Mouse (Mus musculus): ENCODE data around the gene Gm17067. TPM values are rescaled to one million over a fixed set of nuclear protein-coding genes. Genes with fewer than 3 reads are reported as not detected.
"Not testable (repeated sequence)": the region's sequence is repeated elsewhere in the genome, so short reads cannot be mapped to it uniquely, and the experiment has no call there.

Gm17067 gene
- 0.04 TPM in 1 of 2 replicates, not detected in the other for polyA plus RNA-seq (2016; fragmentation: Nextera tagmentation; extraction: Ambion mirVana)

DNA sequence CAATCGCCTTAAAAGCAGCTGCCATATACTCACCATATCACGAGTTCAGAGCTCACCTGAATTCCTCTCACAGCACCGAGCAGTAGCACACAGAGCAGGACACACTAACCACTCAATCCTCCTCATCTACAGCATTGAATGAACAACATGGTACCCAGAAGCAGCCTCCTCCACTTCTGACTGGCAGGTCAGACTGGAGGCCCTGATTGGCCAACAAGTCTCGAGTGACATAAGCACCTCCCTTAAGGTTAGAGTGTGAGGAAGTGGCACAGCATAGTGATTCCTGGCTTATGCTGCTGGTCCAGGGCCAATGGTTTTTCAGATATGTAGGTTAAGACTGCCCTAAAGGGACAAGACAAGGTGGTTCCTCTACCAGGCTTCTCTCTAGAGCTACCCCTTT lies at the start of gene Gm17067:
Gene Gm17067 (minus strand): TSS at position 101 of the 400 bp plus-strand sequence.
- H3K4me1 ChIP-seq; H3K4me3 ChIP-seq; H3K36me3 ChIP-seq; H3K9ac ChIP-seq; ATAC-seq; H3K9me3 ChIP-seq (replicated peaks); H3K27me3 ChIP-seq (replicated peaks); H3K27ac ChIP-seq; H3K4me2 ChIP-seq: not testable (repeated sequence)
- 64% methylated on average over 4 of the region's 4 CpGs for WGBS (ENCODE audit: insufficient replicate concordance)

- H3K27me3 ChIP-seq (replicated peaks), result no peaks in the 10 kb centered on the region
- no peaks in the 10 kb centered on the region for H3K4me1 ChIP-seq
- no peak for ATAC-seq
- no peak overlapping the region for H3K9ac ChIP-seq
- H3K36me3 ChIP-seq, result no peaks in the 10 kb centered on the region
- no peak overlapping the region for H3K4me2 ChIP-seq
- 38% methylated on average over 20 of the region's 20 CpGs for WGBS (ENCODE audit: insufficient replicate concordance)
- H3K4me3 ChIP-seq, result no peak overlapping the region
- H3K9me3 ChIP-seq (replicated peaks), result 0 out of 2 replicates have a peak, but pooled peaks cover 4% of the 10 kb centered on the region
- no peak overlapping the region for H3K27ac ChIP-seq
Observed at GRCm38 (mm10) chr7:42749836-42750235, 23.0 kb upstream of the Gm17067 start.

- WGBS (ENCODE audit: insufficient replicate concordance), result 64% methylated on average over 10 of the region's 10 CpGs
- ATAC-seq, result no peak
- H3K4me2 ChIP-seq, result no peak overlapping the region
Observed at GRCm38 (mm10) chr7:42738536-42739210, 11.9 kb upstream of the Gm17067 start.

DNA sequence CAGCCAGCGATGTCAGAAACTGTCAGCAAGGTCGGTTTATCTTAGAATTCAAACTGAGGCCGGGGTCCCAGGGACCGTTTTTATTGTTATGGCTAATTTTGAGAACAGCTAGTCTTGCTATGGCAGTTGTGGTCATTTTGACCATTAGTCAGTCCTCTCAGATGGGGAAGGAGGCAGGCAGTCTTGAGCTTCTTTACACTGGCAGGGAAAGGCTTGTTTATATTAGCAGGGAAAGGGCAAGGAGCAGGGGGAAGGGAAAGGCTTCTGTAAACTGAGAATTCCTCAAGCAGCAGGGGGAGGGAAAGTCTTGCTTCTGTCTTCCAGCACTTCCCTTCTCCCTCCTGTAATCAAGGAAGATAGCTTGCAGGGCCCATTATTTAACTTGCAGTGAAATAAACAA lies 33.6 kb downstream of the Gm17067 start:
- H3K9ac ChIP-seq, result peak overlapping the region; percentile 68
- peaks cover 11% of the 10 kb centered on the region; the same call in 1 of the 2 replicates for H3K4me1 ChIP-seq
- H3K36me3 ChIP-seq; H3K27ac ChIP-seq; H3K9me3 ChIP-seq (replicated peaks); ATAC-seq; H3K27me3 ChIP-seq (replicated peaks): not testable (repeated sequence)
- peak overlapping the region; percentile 65 for H3K4me3 ChIP-seq
- H3K4me2 ChIP-seq, result peak overlapping the region; percentile 66
- 3% methylated on average over 4 of the region's 4 CpGs for WGBS (ENCODE audit: insufficient replicate concordance)

More at GRCm38 (mm10) chr7:42738536-42739210, 11.9 kb upstream of the Gm17067 start:
- H3K27ac ChIP-seq, result no peak overlapping the region
- H3K4me1 ChIP-seq, result no peaks in the 10 kb centered on the region
- H3K36me3 ChIP-seq, result no peaks in the 10 kb centered on the region
- no peaks in the 10 kb centered on the region for H3K27me3 ChIP-seq (replicated peaks)
- no peak overlapping the region for H3K9ac ChIP-seq
- H3K4me3 ChIP-seq, result no peak overlapping the region
- no peaks in the 10 kb centered on the region; the same call in 1 of the 2 replicates for H3K9me3 ChIP-seq (replicated peaks)

DNA sequence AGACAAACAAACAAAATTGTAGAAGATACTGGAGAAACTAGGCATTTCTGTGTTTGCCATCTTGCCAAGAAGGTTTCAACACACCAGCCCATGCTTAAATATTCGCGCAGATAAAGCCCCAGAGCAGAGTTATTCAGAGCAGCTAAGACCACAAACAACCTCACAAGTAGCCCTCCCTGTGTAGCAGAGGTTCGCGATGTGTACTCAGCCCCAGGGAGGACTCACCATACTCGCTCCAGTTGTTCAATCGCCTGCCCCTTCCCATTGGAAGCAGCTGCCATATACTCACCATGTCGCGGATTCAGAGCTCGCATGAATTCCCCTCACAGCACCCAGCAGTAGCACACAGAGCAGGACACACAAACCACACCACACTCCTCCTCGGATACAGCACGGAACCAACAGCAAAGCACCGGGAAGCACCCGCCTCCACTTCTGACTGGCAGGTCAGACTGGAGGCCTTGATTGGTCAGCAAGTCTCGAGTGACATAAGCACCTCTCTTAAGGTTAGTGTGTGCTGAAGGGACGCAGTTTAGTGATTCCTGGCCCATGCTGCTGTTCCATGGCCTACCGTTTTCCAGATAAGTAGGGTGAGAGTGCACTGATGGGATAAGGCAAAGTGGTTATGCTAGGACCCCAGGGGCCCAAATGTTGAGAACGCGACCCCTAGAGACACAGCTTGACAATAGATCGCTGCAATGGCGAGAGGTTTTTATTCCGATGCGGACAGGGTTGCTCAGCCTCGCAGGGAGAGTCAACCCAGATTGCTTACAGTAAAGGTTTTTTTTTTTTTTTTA lies 34.3 kb downstream of the Gm17067 start, which contains the start of gene Zfp975:
Gene Zfp975 (minus strand): TSS at position 381 of the 797 bp plus-strand sequence.
- peak within 1 kb of the TSS; percentile 27 for H3K27ac ChIP-seq
- not testable (repeated sequence) for H3K9me3 ChIP-seq (replicated peaks); H3K36me3 ChIP-seq; H3K27me3 ChIP-seq (replicated peaks)
- peak; percentile 100 for ATAC-seq
- H3K4me3 ChIP-seq, result peak within 1 kb of the TSS; percentile 65
- peaks cover 11% of the 10 kb centered on the region; the same call in 1 of the 2 replicates for H3K4me1 ChIP-seq
- peak within 1 kb of the TSS; percentile 66 for H3K4me2 ChIP-seq
- H3K9ac ChIP-seq, result peak within 1 kb of the TSS; percentile 68
- under 1% methylated on average over 23 of the region's 23 CpGs for WGBS (ENCODE audit: insufficient replicate concordance)

GRCm38 (mm10) chr7:42680081-42680480 lies 46.7 kb downstream of the Gm17067 start:
- not testable (repeated sequence) for H3K4me2 ChIP-seq; H3K4me1 ChIP-seq; H3K27ac ChIP-seq; H3K9ac ChIP-seq; H3K27me3 ChIP-seq (replicated peaks); H3K36me3 ChIP-seq; ATAC-seq; H3K4me3 ChIP-seq
- WGBS (ENCODE audit: insufficient replicate concordance), result 78% methylated on average over 6 of the region's 6 CpGs
- peaks cover 14% of the 10 kb centered on the region for H3K9me3 ChIP-seq (replicated peaks)

- not testable (repeated sequence) for H3K36me3 ChIP-seq; H3K27ac ChIP-seq; H3K9ac ChIP-seq; H3K4me3 ChIP-seq; H3K27me3 ChIP-seq (replicated peaks); ATAC-seq; H3K4me2 ChIP-seq; H3K4me1 ChIP-seq
- H3K9me3 ChIP-seq (replicated peaks), result peaks cover 12% of the 10 kb centered on the region
Observed at GRCm38 (mm10) chr7:42679646-42680045, 47.2 kb downstream of the Gm17067 start.

DNA sequence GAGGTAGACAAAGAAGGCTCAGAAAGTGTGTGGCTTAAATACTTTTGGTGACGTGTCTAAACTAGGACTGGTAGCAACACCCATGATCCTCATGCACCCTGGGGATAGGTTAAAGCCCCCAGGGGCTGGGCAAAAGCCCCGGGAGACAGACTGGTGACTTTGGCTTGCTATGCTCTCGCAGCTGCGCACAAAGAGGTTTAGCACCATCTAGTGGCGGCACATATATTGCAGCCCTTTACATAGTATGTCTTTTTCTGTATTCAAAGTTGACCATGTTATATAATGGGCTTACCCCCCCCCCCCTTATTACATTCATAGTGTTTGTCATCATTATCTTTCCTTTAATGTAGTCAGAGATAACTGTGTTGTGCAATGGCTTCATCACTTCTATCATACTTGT lies 66.7 kb downstream of the Gm17067 start:
- H3K4me1 ChIP-seq; H3K4me2 ChIP-seq; H3K9me3 ChIP-seq (replicated peaks); H3K9ac ChIP-seq; ATAC-seq; H3K27me3 ChIP-seq (replicated peaks); H3K4me3 ChIP-seq; H3K27ac ChIP-seq: not testable (repeated sequence)
- peaks cover 24% of the 10 kb centered on the region for H3K36me3 ChIP-seq
- WGBS (ENCODE audit: insufficient replicate concordance), result 70% methylated on average over 5 of the region's 5 CpGs

Other genes with a start within 250 kb of the Gm17067 start
- 5.2 and 6.8 TPM in 2 replicates for gene Zfp141, start 221.3 kb downstream of the Gm17067 start, polyA plus RNA-seq (2016; fragmentation: Nextera tagmentation; extraction: Ambion mirVana)
- gene Gm21028, start 148.4 kb downstream of the Gm17067 start, polyA plus RNA-seq (2016; fragmentation: Nextera tagmentation; extraction: Ambion mirVana), result not detected in 2 replicates
- gene Zfp977, start 134.5 kb downstream of the Gm17067 start, polyA plus RNA-seq (2016; fragmentation: Nextera tagmentation; extraction: Ambion mirVana), result 0.36 and 0.57 TPM in 2 replicates
- 2.2 TPM in 2 replicates for gene Zfp976, start 84.4 kb downstream of the Gm17067 start, polyA plus RNA-seq (2016; fragmentation: Nextera tagmentation; extraction: Ambion mirVana)
- 3.4 and 3.8 TPM in 2 replicates for gene Zfp975, start 34.3 kb downstream of the Gm17067 start, polyA plus RNA-seq (2016; fragmentation: Nextera tagmentation; extraction: Ambion mirVana)
- gene Vmn2r62, start 66.5 kb upstream of the Gm17067 start, polyA plus RNA-seq (2016; fragmentation: Nextera tagmentation; extraction: Ambion mirVana), result not detected in 2 replicates
- gene Gm2381, start 140.2 kb upstream of the Gm17067 start, polyA plus RNA-seq (2016; fragmentation: Nextera tagmentation; extraction: Ambion mirVana), result not detected in 2 replicates
- not detected in 2 replicates for gene Vmn2r63, start 206.8 kb upstream of the Gm17067 start, polyA plus RNA-seq (2016; fragmentation: Nextera tagmentation; extraction: Ambion mirVana)

All from liver, embryonic 12.5 days (tissue).